Mouse (Mus musculus): ENCODE measurements at regions not wholly inside any gene's neighbourhood (a gene's known extent, or its start where the extent isn't known, plus 50 kb on each side); places are given as distances from the start of the nearest gene placed in this dataset.

DNA sequence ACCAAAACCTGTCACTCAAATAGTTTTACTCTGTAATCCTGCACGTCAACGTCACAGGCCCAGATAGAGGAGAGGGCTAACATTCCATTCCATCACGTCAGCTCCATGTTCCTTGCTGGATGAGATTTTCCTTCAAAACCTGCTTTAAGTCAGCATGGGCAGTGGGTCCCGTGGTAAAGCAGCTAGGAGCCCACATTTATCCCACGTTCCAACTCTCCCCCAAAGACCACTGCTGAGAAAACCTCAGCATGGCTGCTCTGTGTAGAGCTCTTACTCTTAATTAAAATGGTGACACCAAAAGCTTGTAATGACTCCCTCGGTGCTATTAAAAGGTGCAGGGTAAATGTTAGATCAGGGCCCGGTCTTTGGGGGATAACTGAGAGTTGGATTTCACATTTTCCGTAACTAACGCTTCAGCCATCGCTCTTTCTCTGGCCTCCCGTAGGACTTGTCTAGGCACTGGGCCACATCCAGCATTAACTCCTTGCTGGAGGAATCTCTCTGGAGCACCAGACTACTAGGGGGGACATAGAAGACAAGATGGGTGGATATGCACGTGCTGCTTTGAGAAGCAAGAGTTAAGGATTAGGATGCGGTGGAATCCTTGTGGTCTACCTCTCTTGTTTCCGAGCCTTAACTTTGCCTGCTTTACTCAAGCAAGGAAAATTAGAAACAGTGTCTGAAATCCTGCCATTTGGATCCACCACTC lies 56.1 kb upstream of the Smarca2 start:
- Histone ChIP-seq H3K27me3 (ENCODE audit: control insufficient read depth in 1 of 2, insufficient read depth in 2 of 2, low read length in 2 of 2) (no peaks in the 10 kb centered on the region), H3K4me3 (ENCODE audit: control insufficient read depth in 1 of 2, insufficient read depth in 1 of 2, low read depth in 2 of 2, low read length in 2 of 2) (no peak overlapping the region), H3K27ac (ENCODE audit: control insufficient read depth, low read depth, low read length) (no peak overlapping the region), H3K9ac (ENCODE audit: control insufficient read depth, low read depth, low read length, poor library complexity, severe bottlenecking) (no peak overlapping the region), H3K36me3 (ENCODE audit: control insufficient read depth in 1 of 2, insufficient read depth in 2 of 2, low read length in 2 of 2) (no peaks in the 10 kb centered on the region), H3K9me3 (replicated peaks; ENCODE audit: insufficient read depth, low read length) (no peaks in the 10 kb centered on the region), H3K79me2 (ENCODE audit: control insufficient read depth, insufficient read depth, low read length, poor library complexity) (no peaks in the 10 kb centered on the region), H3K4me1 (ENCODE audit: control insufficient read depth in 1 of 2, insufficient read depth in 2 of 2, low read length in 2 of 2) (no peaks in the 10 kb centered on the region)
- DNase-seq (ENCODE audit: low read depth, low spot score): no peak
- TF ChIP-seq KAT2A (conservative IDR thresholded peaks at IDR 0.05; ENCODE audit: low read depth, low read length) (no peak), USF2 (IDR thresholded peaks at IDR 0.05; ENCODE audit: borderline replicate concordance in 1 of 2, insufficient read depth in 1 of 2, low read depth in 1 of 2, low read length in 2 of 2) (no peak), ZC3H11A (IDR thresholded peaks at IDR 0.05; ENCODE audit: low read depth, low read length) (no peak), CTCF (IDR thresholded peaks at IDR 0.05 in 2 of 3, conservative IDR thresholded peaks at IDR 0.05 in 1 of 3; ENCODE audit: control insufficient read depth in 1 of 3, insufficient read depth in 1 of 3, low read depth in 2 of 3, low read length in 3 of 3, poor library complexity in 1 of 3, severe bottlenecking in 1 of 3) (no peak), TCF12 (IDR thresholded peaks at IDR 0.05; ENCODE audit: low read depth, low read length) (no peak), BHLHE40 (IDR thresholded peaks at IDR 0.05; ENCODE audit: borderline replicate concordance, low read depth, low read length) (no peak), MEF2A (IDR thresholded peaks at IDR 0.05; ENCODE audit: extremely low read depth, insufficient replicate concordance, low read depth, low read length, poor library complexity, severe bottlenecking) (no peak), GATA1 (IDR thresholded peaks at IDR 0.05; ENCODE audit: low read depth, low read length) (no peak), POLR2AphosphoS2 (IDR thresholded peaks at IDR 0.05; ENCODE audit: low read length) (no peak), ETS1 (IDR thresholded peaks at IDR 0.05; ENCODE audit: low read depth, low read length) (no peak), JUND (IDR thresholded peaks at IDR 0.05; ENCODE audit: low read depth, low read length) (no peak), HCFC1 (IDR thresholded peaks at IDR 0.05; ENCODE audit: low read depth, low read length) (no peak), CHD1 (IDR thresholded peaks at IDR 0.05; ENCODE audit: low read depth, low read length) (no peak), E2F4 (IDR thresholded peaks at IDR 0.05; ENCODE audit: borderline replicate concordance, low read depth, low read length) (no peak), SIN3A (IDR thresholded peaks at IDR 0.05; ENCODE audit: low read length) (no peak), GABPA (IDR thresholded peaks at IDR 0.05; ENCODE audit: low read depth, low read length) (no peak), MAFK (IDR thresholded peaks at IDR 0.05; ENCODE audit: borderline replicate concordance, low read depth, low read length) (no peak), EP300 (IDR thresholded peaks at IDR 0.05; ENCODE audit: low read depth in 1 of 2, low read length in 2 of 2) (no peak), MXI1 (IDR thresholded peaks at IDR 0.05; ENCODE audit: low read depth, low read length) (no peak), POLR2A (IDR thresholded peaks at IDR 0.05; ENCODE audit: control insufficient read depth in 1 of 2, insufficient read depth in 1 of 2, low read depth in 1 of 2, low read length in 2 of 2, poor library complexity in 1 of 2) (no peak)

DNA sequence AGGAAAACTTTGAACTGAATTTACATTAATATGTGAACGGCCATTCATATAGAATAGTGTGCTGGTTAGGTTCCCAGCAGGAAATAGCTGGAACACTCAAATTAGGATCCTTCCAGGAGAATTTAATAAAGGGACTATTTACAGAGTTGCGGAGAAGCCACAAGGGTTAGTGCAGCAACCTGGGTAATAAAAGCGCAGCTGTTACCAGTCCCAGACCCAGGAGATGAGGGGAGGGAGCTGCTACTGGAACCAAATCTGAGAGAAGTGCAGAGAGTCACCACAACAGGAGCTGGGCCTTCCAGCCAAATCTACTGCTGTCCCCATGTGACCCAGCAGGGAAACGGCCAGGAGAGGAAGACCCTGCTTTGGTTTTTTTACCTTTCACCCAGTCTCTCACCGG lies 54.6 kb upstream of the Smarca2 start:
- H3K9ac ChIP-seq (ENCODE audit: control insufficient read depth, low read depth, low read length, poor library complexity, severe bottlenecking): no peak overlapping the region
- DNase-seq (ENCODE audit: low read depth, low spot score): no peak
- no peaks in the 10 kb centered on the region for H3K27me3 ChIP-seq (ENCODE audit: control insufficient read depth in 1 of 2, insufficient read depth in 2 of 2, low read length in 2 of 2)
- H3K36me3 ChIP-seq (ENCODE audit: control insufficient read depth in 1 of 2, insufficient read depth in 2 of 2, low read length in 2 of 2): no peaks in the 10 kb centered on the region
- H3K9me3 ChIP-seq (replicated peaks; ENCODE audit: insufficient read depth, low read length): no peaks in the 10 kb centered on the region
- no peak overlapping the region for H3K4me3 ChIP-seq (ENCODE audit: control insufficient read depth in 1 of 2, insufficient read depth in 1 of 2, low read depth in 2 of 2, low read length in 2 of 2)
- no peaks in the 10 kb centered on the region for H3K79me2 ChIP-seq (ENCODE audit: control insufficient read depth, insufficient read depth, low read length, poor library complexity)
- TF ChIP-seq E2F4 (IDR thresholded peaks at IDR 0.05; ENCODE audit: borderline replicate concordance, low read depth, low read length): no peak
- TF ChIP-seq ETS1 (IDR thresholded peaks at IDR 0.05; ENCODE audit: low read depth, low read length): no peak
- TF ChIP-seq BHLHE40 (IDR thresholded peaks at IDR 0.05; ENCODE audit: borderline replicate concordance, low read depth, low read length): no peak
- no peak for TF ChIP-seq TBP (IDR thresholded peaks at IDR 0.05; ENCODE audit: low read depth, low read length)
- no peak for TF ChIP-seq RAD21 (IDR thresholded peaks at IDR 0.05; ENCODE audit: low read depth, low read length)
- TF ChIP-seq CHD2 (IDR thresholded peaks at IDR 0.05; ENCODE audit: low read length): no peak
- TF ChIP-seq NELFE (IDR thresholded peaks at IDR 0.05; ENCODE audit: low read depth, low read length): no peak
- no peak for TF ChIP-seq ZC3H11A (IDR thresholded peaks at IDR 0.05; ENCODE audit: low read depth, low read length)
- TF ChIP-seq JUND (IDR thresholded peaks at IDR 0.05; ENCODE audit: low read depth, low read length): no peak
- no peak for TF ChIP-seq ELF1 (IDR thresholded peaks at IDR 0.05; ENCODE audit: low read depth, low read length)
- TF ChIP-seq MXI1 (IDR thresholded peaks at IDR 0.05; ENCODE audit: low read depth, low read length): no peak
- no peak for TF ChIP-seq MAX (IDR thresholded peaks at IDR 0.05; ENCODE audit: low read length)
- H3K27ac ChIP-seq (ENCODE audit: control insufficient read depth, low read depth, low read length): no peak overlapping the region
- H3K4me1 ChIP-seq (ENCODE audit: control insufficient read depth in 1 of 2, insufficient read depth in 2 of 2, low read length in 2 of 2): no peaks in the 10 kb centered on the region
